Mouse (Mus musculus): ENCODE results near the gene Sf3a1.

GRCm38 (mm10) chr11:4224223-4224622 is 64.1 kb downstream of the Sf3a1 start:
- TF ChIP-seq CTCF (IDR thresholded peaks at IDR 0.05; ENCODE audit: extremely low read depth, insufficient read length, insufficient replicate concordance, low read depth, low read length) = no peak
- no peak for TF ChIP-seq POLR2A (IDR thresholded peaks at IDR 0.05; ENCODE audit: low read depth, low read length)

Measured in small intestine, adult 2 months (tissue).